In genomic region chr10:13065129-13065752, GRCm38 (mm10) we compare ENCODE assay signal across 32 mouse cellular contexts. TPM values are rescaled to one million over a fixed set of nuclear protein-coding genes. Genes with fewer than 3 reads are reported as not detected.
DNase-seq lines count a peak whose midpoint lies in the region; ATAC-seq and TF ChIP-seq lines count a peak whose summit lies in the region.
"Had no signal": no experiment of that assay in that cellular context is flagged by ENCODE, and none has a peak within 500 bp of the region (broad histone marks: within the 10 kb centered on the region; RNA-seq: fewer than 3 reads in every experiment).

No protein-coding gene starts in this region.

- 0 out of 2 replicates have a peak, but pooled peaks have one; percentile 46 for ATAC-seq in heart, embryonic 11.5 days (replicated peaks; ENCODE audit: insufficient number of reproducible peaks, low FRiP score, low TSS enrichment)
- ATAC-seq in heart, embryonic 16.5 days (replicated peaks; ENCODE audit: extremely low read depth, insufficient read depth, low FRiP score), result peak; percentile 67; the same call in 1 of the 2 replicates
- ATAC-seq in kidney, postnatal 0 days (replicated peaks; ENCODE audit: low FRiP score, low read depth), result no peak; the same call in 1 of the 2 replicates
- ATAC-seq: forebrain, postnatal 0 days; inflammation-experienced regulatory T-cells, adult 6 months; Patski had no signal

- no peaks in the 10 kb centered on the region for H3K9me3 ChIP-seq in heart, embryonic 11.5 days (replicated peaks; ENCODE audit: control insufficient read depth, low read length)
- no peaks in the 10 kb centered on the region for H3K9me3 ChIP-seq in heart, embryonic 16.5 days (replicated peaks; ENCODE audit: control insufficient read depth, low read length)
- H3K9me3 ChIP-seq in kidney, postnatal 0 days (replicated peaks; ENCODE audit: low read length), result no peaks in the 10 kb centered on the region
- H3K9me3 ChIP-seq: embryonic facial prominence, embryonic 10.5 days; embryonic facial prominence, embryonic 15.5 days; forebrain, embryonic 12.5 days; lung, embryonic 15.5 days; midbrain, embryonic 12.5 days; neural tube, embryonic 12.5 days had no signal

- H3K9ac ChIP-seq in heart, embryonic 11.5 days (ENCODE audit: low read depth, low read length), result no peak overlapping the region
- no peak overlapping the region for H3K9ac ChIP-seq in heart, embryonic 16.5 days (ENCODE audit: low read length)
- H3K9ac ChIP-seq in kidney, postnatal 0 days (ENCODE audit: low read depth, low read length), result no peak overlapping the region
- H3K9ac ChIP-seq: embryonic facial prominence, embryonic 15.5 days; forebrain, embryonic 12.5 days; forebrain, postnatal 0 days; hindbrain, embryonic 14.5 days; liver, embryonic 14.5 days; lung, embryonic 15.5 days; midbrain, embryonic 12.5 days; neural tube, embryonic 12.5 days had no signal

- no peak for DNase-seq in heart, postnatal 10 days
- DNase-seq in heart, postnatal 25 days (ENCODE audit: low spot score), result no peak
- peak; percentile 27 for DNase-seq in kidney, postnatal 0 days (ENCODE audit: low spot score)
- DNase-seq in kidney, adult 8-10 months, result no peak
- DNase-seq in 416B (ENCODE audit: low read depth), result peak; percentile 17
- DNase-seq: adrenal gland, postnatal 10 days; cerebellum, adult 8-10 months; cerebellum, postnatal 25 days; forebrain, postnatal 0 days; kidney, adult 11 months; layer of hippocampus, adult 9-11 months; liver; lung, postnatal 4 days; right cerebral cortex, adult 18-20 months; spleen, adult 18-20 months; thymus, postnatal 4 days had no signal

- intact Hi-C loops in heart, postnatal 10 days (cut with DNase I), result no loop called here
- intact Hi-C loops in heart, postnatal 25 days (cut with DNase I), result no loop called here

- H3K4me2 ChIP-seq in heart, embryonic 11.5 days, result no peak overlapping the region
- H3K4me2 ChIP-seq in heart, embryonic 16.5 days (ENCODE audit: low read depth, low read length), result no peak overlapping the region
- H3K4me2 ChIP-seq in kidney, postnatal 0 days (ENCODE audit: low read length), result no peak overlapping the region
- H3K4me2 ChIP-seq: embryonic facial prominence, embryonic 15.5 days; forebrain, embryonic 12.5 days; hindbrain, embryonic 14.5 days; lung, embryonic 15.5 days; midbrain, embryonic 12.5 days; neural tube, embryonic 12.5 days had no signal

- TF ChIP-seq CTCF in kidney, postnatal 0 days (IDR thresholded peaks at IDR 0.05; ENCODE audit: low read depth), result no peak

- no peak overlapping the region for H3K27ac ChIP-seq in heart, embryonic 11.5 days (ENCODE audit: low read depth, low read length)
- peak overlapping the region; percentile 41 for H3K27ac ChIP-seq in heart, embryonic 16.5 days (ENCODE audit: low read length)
- H3K27ac ChIP-seq in kidney, postnatal 0 days, result no peak overlapping the region
- H3K27ac ChIP-seq: embryonic facial prominence, embryonic 10.5 days; embryonic facial prominence, embryonic 15.5 days; forebrain, embryonic 12.5 days; hindbrain, embryonic 14.5 days; liver, embryonic 14.5 days; lung, embryonic 15.5 days; midbrain, embryonic 12.5 days; neural tube, embryonic 12.5 days; stomach, postnatal 0 days had no signal

- H3K36me3 ChIP-seq in heart, embryonic 11.5 days (ENCODE audit: control insufficient read depth, insufficient read depth, low read length), result no peaks in the 10 kb centered on the region
- no peaks in the 10 kb centered on the region for H3K36me3 ChIP-seq in heart, embryonic 16.5 days (ENCODE audit: control insufficient read depth, insufficient read depth)
- no peaks in the 10 kb centered on the region for H3K36me3 ChIP-seq in kidney, postnatal 0 days (ENCODE audit: insufficient read depth, low read length)
- H3K36me3 ChIP-seq: embryonic facial prominence, embryonic 10.5 days; embryonic facial prominence, embryonic 15.5 days; forebrain, embryonic 12.5 days; lung, embryonic 15.5 days; midbrain, embryonic 12.5 days; neural tube, embryonic 12.5 days had no signal

- H3K27me3 ChIP-seq in heart, embryonic 11.5 days (ENCODE audit: control insufficient read depth, insufficient read depth, low read length), result peaks cover 14% of the 10 kb centered on the region
- H3K27me3 ChIP-seq in heart, embryonic 16.5 days (ENCODE audit: control insufficient read depth, insufficient read depth, low read length), result peaks cover 9% of the 10 kb centered on the region
- no peaks in the 10 kb centered on the region for H3K27me3 ChIP-seq in kidney, postnatal 0 days (ENCODE audit: insufficient read depth, low read length)

- WGBS in heart, embryonic 11.5 days (ENCODE audit: insufficient replicate concordance), result 49% methylated on average over 3 of the region's 3 CpGs
- 55% methylated on average over 3 of the region's 3 CpGs for WGBS in heart, embryonic 16.5 days
- 44% methylated on average over 3 of the region's 3 CpGs for WGBS in kidney, postnatal 0 days

- no peak overlapping the region for H3K4me3 ChIP-seq in heart, embryonic 11.5 days (ENCODE audit: low read depth, low read length)
- no peak overlapping the region for H3K4me3 ChIP-seq in heart, embryonic 16.5 days (ENCODE audit: low read length)
- no peak overlapping the region for H3K4me3 ChIP-seq in kidney, postnatal 0 days (replicated peaks; ENCODE audit: low read depth, low read length)
- H3K4me3 ChIP-seq: embryonic facial prominence, embryonic 10.5 days; embryonic facial prominence, embryonic 15.5 days; forebrain, embryonic 12.5 days; lung, embryonic 15.5 days; megakaryocyte, embryonic 14.5 days; midbrain, embryonic 12.5 days; myocyte; neural tube, embryonic 12.5 days had no signal

- no peaks in the 10 kb centered on the region for H3K4me1 ChIP-seq in heart, embryonic 11.5 days (ENCODE audit: control insufficient read depth, insufficient read depth, low read length)
- peaks cover 7% of the 10 kb centered on the region for H3K4me1 ChIP-seq in heart, embryonic 16.5 days (ENCODE audit: control insufficient read depth, insufficient read depth, low read length)
- H3K4me1 ChIP-seq in kidney, postnatal 0 days (replicated peaks; ENCODE audit: insufficient read depth, low read length), result peaks cover 7% of the 10 kb centered on the region

RNA-seq across cellular contexts. Expression of gene Plagl1, which starts 4.9 kb away (rescaled TPM):
- 277 and 328 TPM in 2 replicates for polyA plus RNA-seq in heart, embryonic 11.5 days (2014; fragmentation: Nextera tagmentation; extraction: Ambion mirVana)
- 10 to 100 TPM; 50.5 to 50.6 TPM for total RNA-seq in heart, postnatal 10 days (2021)
- 159 and 181 TPM in 2 replicates for polyA plus RNA-seq in heart, embryonic 16.5 days (2015; fragmentation: Nextera tagmentation; extraction: Ambion mirVana)
- 10 to 100 TPM in 1 of 2 experiments, 1 to 10 TPM in 1; 9.6 to 12.4 TPM for total RNA-seq in heart, postnatal 25 days (2021)
- 44.2 and 52.2 TPM in 2 replicates for polyA plus RNA-seq in kidney, postnatal 0 days (2015; fragmentation: Nextera tagmentation; extraction: Ambion mirVana)
- total RNA-seq: MEL had no signal

Comparison
In these comparisons a context has a peak if more than half of its experiments do, and no peak if none do; other contexts are left out.
1. DNase-seq: peak in kidney, postnatal 0 days (single experiment) and 416B (single experiment); none in heart, postnatal 10 days (0 of 2), heart, postnatal 25 days (single experiment) and kidney, adult 8-10 months (0 of 2).